Mouse (Mus musculus): ENCODE data around the gene Pvr. TPM values are rescaled to one million over a fixed set of nuclear protein-coding genes. Genes with fewer than 3 reads are reported as not detected.

The Pvr gene
- polyA plus RNA-seq, 1 experiment: 0.02 TPM

- TF ChIP-seq TAL1 (IDR thresholded peaks at IDR 0.05; ENCODE audit: low read length) (no peak), GATA1 (IDR thresholded peaks at IDR 0.05; ENCODE audit: low read length) (no peak)
- Histone ChIP-seq H3K4me1 (ENCODE audit: control insufficient read depth) (no peaks in the 10 kb centered on the region), H3K27me3 (ENCODE audit: control insufficient read depth) (peaks cover 3% of the 10 kb centered on the region; the same call in 1 of the 2 replicates), H3K9me3 (ENCODE audit: control insufficient read depth, low read length) (no peaks in the 10 kb centered on the region), H3K4me3 (replicated peaks) (no peak overlapping the region), H3K36me3 (ENCODE audit: control insufficient read depth) (no peaks in the 10 kb centered on the region)
These were observed 4.4 kb upstream of the Pvr start for GRCm38 (mm10) chr7:19925376-19925775.

DNA sequence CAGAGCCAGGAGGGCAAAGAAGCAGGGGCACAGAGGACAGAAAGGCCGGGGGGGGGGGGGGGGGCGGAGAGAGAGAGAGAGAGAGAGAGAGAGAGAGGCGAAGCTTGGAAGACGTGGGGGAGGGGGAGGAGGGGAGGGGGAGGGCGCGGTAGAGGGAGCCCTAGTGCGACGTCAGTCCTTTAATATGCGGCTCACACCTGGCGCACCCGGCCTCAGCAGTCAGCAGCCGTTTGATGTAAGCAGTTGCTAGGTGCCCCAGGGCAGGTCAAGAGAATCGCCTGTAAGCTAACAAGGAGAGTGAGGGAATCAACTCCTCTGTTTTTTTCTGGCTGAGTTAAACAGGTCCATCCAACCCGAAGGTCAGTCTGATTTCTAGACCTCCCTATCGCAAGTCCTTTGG, 2.8 kb upstream of the Pvr start:
- no peaks in the 10 kb centered on the region for H3K9me3 ChIP-seq (ENCODE audit: control insufficient read depth, low read length)
- no peak for TF ChIP-seq TAL1 (IDR thresholded peaks at IDR 0.05; ENCODE audit: low read length)
- no peak for TF ChIP-seq GATA1 (IDR thresholded peaks at IDR 0.05; ENCODE audit: low read length)
- H3K36me3 ChIP-seq (ENCODE audit: control insufficient read depth): no peaks in the 10 kb centered on the region
- H3K4me3 ChIP-seq (replicated peaks): no peak overlapping the region
- peaks cover 3% of the 10 kb centered on the region; the same call in 1 of the 2 replicates for H3K27me3 ChIP-seq (ENCODE audit: control insufficient read depth)
- no peaks in the 10 kb centered on the region for H3K4me1 ChIP-seq (ENCODE audit: control insufficient read depth)

DNA sequence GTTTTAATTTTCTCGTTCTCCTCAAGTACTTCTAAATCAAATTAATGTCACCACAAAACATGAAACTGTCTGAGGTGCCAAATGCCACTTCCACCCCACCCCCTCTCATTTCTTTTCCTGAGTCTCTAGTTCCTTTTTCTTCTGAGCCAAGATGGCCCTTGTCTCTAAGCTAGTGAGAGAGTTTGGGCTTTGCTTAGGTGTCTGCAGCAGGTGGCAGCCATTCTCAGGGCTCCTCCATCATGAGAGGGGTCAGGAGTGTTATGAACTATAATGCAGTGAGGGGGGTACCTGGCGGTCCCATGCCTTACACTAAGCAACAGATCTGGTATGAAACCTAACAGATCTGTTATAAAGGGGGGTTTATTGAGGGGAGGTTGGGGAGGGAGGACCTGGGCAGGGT, 2.4 kb upstream of the Pvr start:
- Histone ChIP-seq H3K4me3 (replicated peaks) (no peak overlapping the region), H3K27me3 (ENCODE audit: control insufficient read depth) (peaks cover 3% of the 10 kb centered on the region; the same call in 1 of the 2 replicates), H3K36me3 (ENCODE audit: control insufficient read depth) (no peaks in the 10 kb centered on the region), H3K4me1 (ENCODE audit: control insufficient read depth) (no peaks in the 10 kb centered on the region), H3K9me3 (ENCODE audit: control insufficient read depth, low read length) (no peaks in the 10 kb centered on the region)
- no peak for TF ChIP-seq GATA1 (IDR thresholded peaks at IDR 0.05; ENCODE audit: low read length)
- TF ChIP-seq TAL1 (IDR thresholded peaks at IDR 0.05; ENCODE audit: low read length): no peak

DNA sequence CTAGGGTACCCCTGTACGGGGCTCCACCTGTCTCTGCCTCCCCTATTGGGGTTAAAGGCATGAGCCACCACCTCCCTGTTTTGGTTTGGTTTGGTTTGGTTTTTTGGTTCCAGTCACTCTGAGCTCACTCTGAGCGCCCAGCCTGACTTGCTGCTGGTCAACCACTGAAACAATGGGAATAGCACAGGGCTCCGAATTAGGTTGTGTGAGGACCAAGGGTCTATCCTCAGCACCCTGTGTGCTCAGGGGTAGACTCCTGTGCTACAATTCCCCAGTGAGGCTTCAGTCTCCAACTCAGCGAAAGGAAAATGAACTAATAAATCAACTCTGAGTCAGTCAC, 824 bp downstream of the Pvr start:
- no peak overlapping the region for H3K4me3 ChIP-seq (replicated peaks)

GRCm38 (mm10) chr7:19914558-19914957, 6.4 kb downstream of the Pvr start:
- TF ChIP-seq TAL1 (IDR thresholded peaks at IDR 0.05; ENCODE audit: low read length) (no peak), GATA1 (IDR thresholded peaks at IDR 0.05; ENCODE audit: low read length) (no peak)
- Histone ChIP-seq H3K9me3 (ENCODE audit: control insufficient read depth, low read length) (no peaks in the 10 kb centered on the region), H3K27me3 (ENCODE audit: control insufficient read depth) (no peaks in the 10 kb centered on the region), H3K36me3 (ENCODE audit: control insufficient read depth) (no peaks in the 10 kb centered on the region), H3K4me1 (ENCODE audit: control insufficient read depth) (no peaks in the 10 kb centered on the region), H3K4me3 (replicated peaks) (no peak overlapping the region)

More for the DNA sequence above, 824 bp downstream of the Pvr start:
- Histone ChIP-seq H3K4me1 (ENCODE audit: control insufficient read depth) (no peaks in the 10 kb centered on the region), H3K27me3 (ENCODE audit: control insufficient read depth) (peaks cover 3% of the 10 kb centered on the region; the same call in 1 of the 2 replicates), H3K9me3 (ENCODE audit: control insufficient read depth, low read length) (no peaks in the 10 kb centered on the region), H3K36me3 (ENCODE audit: control insufficient read depth) (no peaks in the 10 kb centered on the region)
- TF ChIP-seq TAL1 (IDR thresholded peaks at IDR 0.05; ENCODE audit: low read length) (no peak), GATA1 (IDR thresholded peaks at IDR 0.05; ENCODE audit: low read length) (no peak)

DNA sequence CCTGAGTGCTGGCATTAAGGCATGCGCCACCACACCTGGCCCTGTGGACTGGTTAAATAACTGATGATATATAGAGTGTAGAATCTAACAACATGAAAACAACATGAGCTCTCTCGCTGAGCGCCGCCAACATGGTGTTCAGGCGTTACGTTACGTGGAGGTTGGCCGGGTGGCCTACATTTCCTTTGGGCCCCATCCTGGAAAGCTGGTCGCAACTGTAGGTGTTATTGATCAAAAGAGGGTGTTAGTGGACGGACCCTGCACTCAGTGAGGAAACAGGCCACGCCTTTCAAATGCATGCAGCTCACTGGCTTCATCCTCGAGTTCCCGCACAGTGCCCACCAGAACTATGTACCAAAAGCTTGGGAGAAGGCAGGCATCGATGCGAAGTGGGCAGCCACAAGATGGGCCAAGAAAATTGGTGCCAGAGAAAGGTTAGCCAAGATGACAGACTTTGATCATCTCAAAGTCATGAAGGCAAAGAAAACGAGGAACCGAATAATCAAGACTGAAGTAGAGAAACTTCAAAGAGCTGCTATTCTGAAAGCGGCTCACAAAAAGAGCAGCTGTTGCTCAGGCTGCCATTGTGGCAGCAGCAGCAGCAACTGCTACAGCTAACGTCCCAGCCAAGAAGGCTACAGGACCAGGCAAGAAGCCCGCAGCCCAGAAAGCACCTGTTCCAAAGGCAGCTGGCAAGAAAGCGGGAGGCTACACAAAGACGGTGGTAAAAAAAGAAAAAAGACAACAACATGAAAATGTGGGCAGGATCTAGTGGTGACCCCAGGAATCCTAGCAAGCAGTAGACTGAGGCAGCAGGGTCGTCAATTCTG, 9.1 kb downstream of the Pvr start:
- Histone ChIP-seq H3K9me3 (ENCODE audit: control insufficient read depth, low read length) (no peaks in the 10 kb centered on the region), H3K36me3 (ENCODE audit: control insufficient read depth) (no peaks in the 10 kb centered on the region), H3K27me3 (ENCODE audit: control insufficient read depth) (no peaks in the 10 kb centered on the region), H3K4me3 (replicated peaks) (no peak overlapping the region), H3K4me1 (ENCODE audit: control insufficient read depth) (no peaks in the 10 kb centered on the region)
- TF ChIP-seq GATA1 (IDR thresholded peaks at IDR 0.05; ENCODE audit: low read length) (no peak), TAL1 (IDR thresholded peaks at IDR 0.05; ENCODE audit: low read length) (no peak)

GRCm38 (mm10) chr7:19911292-19911658, 9.7 kb downstream of the Pvr start:
- Histone ChIP-seq H3K4me3 (replicated peaks) (no peak overlapping the region), H3K27me3 (ENCODE audit: control insufficient read depth) (no peaks in the 10 kb centered on the region), H3K4me1 (ENCODE audit: control insufficient read depth) (no peaks in the 10 kb centered on the region), H3K9me3 (ENCODE audit: control insufficient read depth, low read length) (no peaks in the 10 kb centered on the region), H3K36me3 (ENCODE audit: control insufficient read depth) (no peaks in the 10 kb centered on the region)
- TF ChIP-seq TAL1 (IDR thresholded peaks at IDR 0.05; ENCODE audit: low read length): no peak
- TF ChIP-seq GATA1 (IDR thresholded peaks at IDR 0.05; ENCODE audit: low read length): no peak

DNA sequence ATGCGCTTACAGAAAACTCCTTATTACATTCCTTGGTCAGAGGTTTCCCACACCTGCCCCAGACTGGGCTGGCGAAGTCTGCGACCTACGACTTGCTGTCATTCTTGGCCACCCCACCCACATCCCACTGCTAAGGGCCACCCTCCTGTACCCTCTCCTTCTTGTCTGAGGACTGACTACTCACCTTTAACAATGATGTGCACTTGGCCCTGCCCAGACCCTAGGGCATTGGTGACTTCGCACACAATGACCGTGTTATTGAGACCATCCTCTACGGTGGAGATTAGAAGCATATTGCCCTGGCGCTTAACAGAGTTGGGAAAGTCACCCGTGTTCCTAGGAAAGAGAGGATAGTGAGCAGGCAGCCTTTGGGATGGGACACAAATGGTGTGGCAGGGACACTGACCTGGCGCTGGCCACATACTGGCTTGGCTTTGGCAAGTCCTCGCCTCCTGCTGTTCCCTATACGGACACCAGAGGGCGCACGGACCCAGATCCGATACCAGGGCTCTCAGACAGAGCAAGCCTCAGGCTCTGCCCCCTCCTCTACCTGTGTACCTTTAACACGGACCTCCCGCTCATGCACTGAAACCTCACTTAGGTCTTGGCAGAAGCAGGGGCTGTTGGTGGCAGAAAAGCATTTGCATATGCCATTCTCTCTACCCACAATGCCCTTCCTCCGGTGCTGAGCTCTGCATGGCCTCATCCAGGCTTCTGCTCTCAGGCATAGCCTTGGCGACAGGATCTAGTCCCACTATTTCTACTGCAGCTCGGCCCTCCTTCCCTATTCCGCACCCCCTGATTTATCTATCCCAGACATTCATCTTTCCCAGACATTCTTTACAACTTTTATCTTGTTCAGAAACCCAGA, 10.3 kb downstream of the Pvr start:
- H3K36me3 ChIP-seq (ENCODE audit: control insufficient read depth): no peaks in the 10 kb centered on the region
- no peak overlapping the region for H3K4me3 ChIP-seq (replicated peaks)
- no peaks in the 10 kb centered on the region for H3K27me3 ChIP-seq (ENCODE audit: control insufficient read depth)
- no peaks in the 10 kb centered on the region for H3K4me1 ChIP-seq (ENCODE audit: control insufficient read depth)
- H3K9me3 ChIP-seq (ENCODE audit: control insufficient read depth, low read length): no peaks in the 10 kb centered on the region
- no peak for TF ChIP-seq TAL1 (IDR thresholded peaks at IDR 0.05; ENCODE audit: low read length)
- no peak for TF ChIP-seq GATA1 (IDR thresholded peaks at IDR 0.05; ENCODE audit: low read length)

- Histone ChIP-seq H3K27me3 (ENCODE audit: control insufficient read depth) (no peaks in the 10 kb centered on the region), H3K9me3 (ENCODE audit: control insufficient read depth, low read length) (no peaks in the 10 kb centered on the region), H3K4me3 (replicated peaks) (no peak overlapping the region), H3K4me1 (ENCODE audit: control insufficient read depth) (no peaks in the 10 kb centered on the region), H3K36me3 (ENCODE audit: control insufficient read depth) (no peaks in the 10 kb centered on the region)
- no peak for TF ChIP-seq GATA1 (IDR thresholded peaks at IDR 0.05; ENCODE audit: low read length)
- TF ChIP-seq TAL1 (IDR thresholded peaks at IDR 0.05; ENCODE audit: low read length): no peak
These were observed 31.1 kb downstream of the Pvr start for GRCm38 (mm10) chr7:19889881-19890280.

Measured in erythroblast, embryonic 14.5 days (primary cell).